Mouse (Mus musculus): ENCODE measurements at regions not wholly inside any gene's neighbourhood (a gene's known extent, or its start where the extent isn't known, plus 50 kb on each side); places are given as distances from the start of the nearest gene placed in this dataset.
"Not testable (repeated sequence)": the region's sequence is repeated elsewhere in the genome, so short reads cannot be mapped to it uniquely, and the experiment has no call there.

DNA sequence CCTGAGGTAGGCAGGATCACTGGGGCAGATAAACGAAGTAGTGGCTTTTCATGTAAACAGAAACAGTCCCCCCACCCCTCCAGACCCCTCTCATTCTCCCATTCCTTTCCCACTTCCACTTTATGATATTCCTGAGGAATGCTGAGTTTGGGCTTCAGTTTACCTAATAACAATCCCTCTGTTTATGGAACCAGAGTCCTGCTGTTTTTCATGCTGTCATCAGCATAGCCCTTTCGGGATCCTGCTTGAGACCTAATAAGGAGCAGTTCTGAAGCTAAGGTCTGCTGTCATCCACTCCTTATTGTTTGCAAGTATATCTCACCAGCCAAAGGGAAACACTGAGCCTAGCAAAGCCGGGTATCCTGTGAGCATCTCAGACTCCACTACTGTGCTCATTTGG is 479.6 kb upstream of the Jmjd1c start:
- Histone ChIP-seq H3K4me3 (ENCODE audit: low read length) (no peak overlapping the region), H3K4me1 (replicated peaks; ENCODE audit: control insufficient read depth, insufficient read depth, low read length) (no peaks in the 10 kb centered on the region), H3K4me2 (ENCODE audit: low read depth, low read length) (no peak overlapping the region), H3K9me3 (ENCODE audit: control insufficient read depth, low read length) (no peaks in the 10 kb centered on the region), H3K9ac (ENCODE audit: low read length) (no peak overlapping the region), H3K36me3 (ENCODE audit: control insufficient read depth, insufficient read depth, low read length) (no peaks in the 10 kb centered on the region), H3K27ac (ENCODE audit: low read length) (no peak overlapping the region), H3K27me3 (ENCODE audit: control insufficient read depth, insufficient read depth, low read depth, low read length) (no peaks in the 10 kb centered on the region)
- 44% methylated on average over 3 of the region's 3 CpGs for WGBS
- ATAC-seq (ENCODE audit: low read depth), result no peak

DNA sequence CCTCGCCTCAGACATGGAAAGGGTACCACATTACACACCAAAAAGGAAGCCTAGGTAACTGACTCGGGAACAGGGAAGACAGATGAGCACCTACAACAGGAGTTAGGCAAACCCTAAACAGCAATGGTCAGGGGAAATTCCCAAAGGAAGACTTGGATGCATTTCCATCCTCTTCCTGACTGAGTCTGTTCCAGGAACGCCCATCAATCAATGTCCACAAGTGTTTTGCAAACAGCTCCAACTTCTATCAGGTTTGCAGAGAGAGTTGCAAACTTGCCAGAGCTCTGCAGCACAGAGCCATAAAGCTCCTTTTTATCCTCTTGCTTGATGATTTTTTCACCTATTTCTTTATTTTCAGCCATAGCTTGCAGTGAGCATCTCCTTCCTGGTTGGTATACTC is 464.9 kb upstream of the Jmjd1c start:
- H3K4me1 ChIP-seq (replicated peaks; ENCODE audit: control insufficient read depth, insufficient read depth, low read length), result no peaks in the 10 kb centered on the region
- no peaks in the 10 kb centered on the region for H3K9me3 ChIP-seq (ENCODE audit: control insufficient read depth, low read length)
- H3K27ac ChIP-seq (ENCODE audit: low read length), result no peak overlapping the region
- no peak overlapping the region for H3K4me2 ChIP-seq (ENCODE audit: low read depth, low read length)
- H3K27me3 ChIP-seq (ENCODE audit: control insufficient read depth, insufficient read depth, low read depth, low read length), result no peaks in the 10 kb centered on the region
- no peak for ATAC-seq (ENCODE audit: low read depth)
- no peak overlapping the region for H3K9ac ChIP-seq (ENCODE audit: low read length)
- no peaks in the 10 kb centered on the region for H3K36me3 ChIP-seq (ENCODE audit: control insufficient read depth, insufficient read depth, low read length)
- no peak overlapping the region for H3K4me3 ChIP-seq (ENCODE audit: low read length)
- WGBS, result 48% methylated on average over 3 of the region's 3 CpGs

DNA sequence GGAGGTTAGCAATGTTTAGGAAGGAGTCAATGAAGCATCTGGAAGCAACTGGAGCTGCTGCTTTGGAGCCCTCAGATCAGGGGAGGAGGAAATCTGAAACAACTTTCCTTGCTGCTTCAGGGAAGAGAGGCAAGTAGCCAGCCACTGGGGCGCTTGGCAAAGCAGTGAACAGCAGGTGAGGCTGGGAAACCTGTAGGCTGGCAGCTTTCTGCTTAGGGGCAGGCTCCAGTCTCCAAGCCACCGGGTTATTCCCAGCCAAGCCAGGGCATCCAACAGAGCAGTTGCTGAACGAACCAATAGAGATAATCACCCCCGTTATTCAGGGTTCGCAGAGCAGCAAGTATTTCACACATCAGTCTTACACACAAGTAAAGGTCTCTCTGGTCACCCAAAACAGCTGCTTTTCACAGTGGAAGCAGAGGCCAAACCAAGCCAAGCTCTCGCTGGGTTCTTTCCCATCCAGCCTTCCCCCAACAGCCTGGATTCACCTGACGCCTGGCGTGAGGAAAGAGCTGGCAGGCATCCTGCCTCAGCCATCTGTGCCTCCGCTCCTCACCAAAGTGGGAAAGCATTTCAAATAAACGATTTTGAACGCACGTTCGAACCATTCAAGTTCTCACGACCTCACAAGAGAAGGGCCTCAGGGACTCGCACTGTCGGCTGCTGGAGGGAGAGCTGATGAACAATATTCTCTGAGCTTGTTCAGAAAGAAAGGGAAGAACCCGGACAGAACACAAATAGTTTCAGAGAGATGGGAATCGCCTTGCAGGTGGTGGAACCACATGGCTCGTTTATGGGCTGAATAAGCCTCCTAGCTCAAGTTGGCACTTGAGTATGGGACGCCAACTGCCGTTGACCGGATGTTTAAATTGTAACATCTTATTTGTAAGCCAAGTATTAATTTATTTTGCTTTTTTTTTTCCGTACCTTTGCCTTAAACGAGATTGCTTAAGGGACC is 454.8 kb upstream of the Jmjd1c start:
- Histone ChIP-seq H3K27me3 (ENCODE audit: control insufficient read depth, insufficient read depth, low read depth, low read length) (no peaks in the 10 kb centered on the region), H3K4me1 (replicated peaks; ENCODE audit: control insufficient read depth, insufficient read depth, low read length) (no peaks in the 10 kb centered on the region), H3K9me3 (ENCODE audit: control insufficient read depth, low read length) (no peaks in the 10 kb centered on the region), H3K27ac (ENCODE audit: low read length) (no peak overlapping the region), H3K4me2 (ENCODE audit: low read depth, low read length) (no peak overlapping the region), H3K4me3 (ENCODE audit: low read length) (no peak overlapping the region), H3K36me3 (ENCODE audit: control insufficient read depth, insufficient read depth, low read length) (no peaks in the 10 kb centered on the region), H3K9ac (ENCODE audit: low read length) (no peak overlapping the region)
- WGBS, result 62% methylated on average over 24 of the region's 24 CpGs
- no peak for ATAC-seq (ENCODE audit: low read depth)

DNA sequence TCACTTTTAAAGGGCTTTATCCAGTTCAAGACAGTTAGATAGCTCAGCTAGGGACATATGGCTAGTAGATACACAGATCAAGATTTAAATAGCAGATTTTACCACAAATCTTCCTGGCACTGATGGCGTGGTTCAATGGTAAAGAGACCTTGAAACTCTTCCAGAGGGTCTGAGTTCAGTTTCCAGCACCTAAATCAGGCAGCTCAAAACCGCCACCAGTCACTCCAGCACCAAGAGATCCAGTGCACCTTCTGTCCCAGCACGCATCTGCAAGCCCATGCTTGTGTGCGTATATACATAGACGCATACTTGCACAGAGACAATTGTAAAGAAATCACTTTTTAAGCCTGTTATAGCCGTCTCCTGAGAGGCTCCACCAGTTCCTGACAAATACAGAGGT is 454.0 kb upstream of the Jmjd1c start:
- H3K4me1 ChIP-seq (replicated peaks; ENCODE audit: control insufficient read depth, insufficient read depth, low read length), result no peaks in the 10 kb centered on the region
- no peaks in the 10 kb centered on the region for H3K27me3 ChIP-seq (ENCODE audit: control insufficient read depth, insufficient read depth, low read depth, low read length)
- H3K9ac ChIP-seq (ENCODE audit: low read length), result no peak overlapping the region
- H3K9me3 ChIP-seq (ENCODE audit: control insufficient read depth, low read length), result no peaks in the 10 kb centered on the region
- H3K27ac ChIP-seq (ENCODE audit: low read length), result no peak overlapping the region
- H3K4me3 ChIP-seq (ENCODE audit: low read length), result no peak overlapping the region
- H3K4me2 ChIP-seq (ENCODE audit: low read depth, low read length), result no peak overlapping the region
- ATAC-seq (ENCODE audit: low read depth), result no peak
- WGBS, result 84% methylated on average over 6 of the region's 6 CpGs
- no peaks in the 10 kb centered on the region for H3K36me3 ChIP-seq (ENCODE audit: control insufficient read depth, insufficient read depth, low read length)

DNA sequence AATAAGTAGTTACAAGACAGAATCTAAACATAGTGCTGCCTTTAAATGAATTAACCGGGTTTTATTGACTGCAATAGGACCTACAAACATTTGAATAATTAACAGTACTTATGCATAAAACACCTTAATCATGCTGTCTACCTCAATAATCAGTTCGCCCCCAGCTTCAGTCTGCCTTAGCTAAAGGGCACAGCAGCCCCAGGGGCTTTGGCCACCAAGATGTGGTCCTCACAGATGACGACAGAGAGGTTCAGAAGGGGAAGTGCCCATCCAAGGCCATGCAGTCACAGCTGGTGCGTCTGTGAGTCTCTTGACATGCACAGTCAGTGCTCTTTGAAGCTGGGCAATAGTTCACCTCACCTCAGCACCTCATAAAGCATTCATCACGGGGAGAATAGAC is 452.8 kb upstream of the Jmjd1c start:
- Histone ChIP-seq H3K4me2 (ENCODE audit: low read depth, low read length) (no peak overlapping the region), H3K4me1 (replicated peaks; ENCODE audit: control insufficient read depth, insufficient read depth, low read length) (no peaks in the 10 kb centered on the region), H3K36me3 (ENCODE audit: control insufficient read depth, insufficient read depth, low read length) (no peaks in the 10 kb centered on the region), H3K27ac (ENCODE audit: low read length) (no peak overlapping the region), H3K9me3 (ENCODE audit: control insufficient read depth, low read length) (no peaks in the 10 kb centered on the region), H3K4me3 (ENCODE audit: low read length) (no peak overlapping the region), H3K9ac (ENCODE audit: low read length) (no peak overlapping the region), H3K27me3 (ENCODE audit: control insufficient read depth, insufficient read depth, low read depth, low read length) (no peaks in the 10 kb centered on the region)
- no peak for ATAC-seq (ENCODE audit: low read depth)
- 73% methylated on average over 5 of the region's 5 CpGs for WGBS

DNA sequence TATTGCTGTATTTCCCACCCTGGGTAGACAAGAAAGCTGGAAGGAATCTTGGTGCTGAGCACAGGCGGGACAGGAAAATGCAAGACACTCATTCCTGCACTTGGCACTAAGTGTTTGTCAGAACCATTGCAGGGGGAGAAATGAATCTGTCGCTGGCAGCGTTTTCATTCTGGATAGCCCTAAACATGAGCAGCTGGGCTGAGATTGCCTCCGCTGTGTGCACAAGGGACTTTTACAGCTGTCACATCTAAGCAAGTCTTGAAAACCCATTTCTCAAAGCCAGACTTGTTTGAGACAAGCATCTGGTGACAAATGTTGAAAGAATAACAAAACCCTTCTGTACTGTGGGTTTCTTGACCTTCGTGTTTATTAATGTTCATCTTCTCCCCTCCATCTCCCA is 438.4 kb upstream of the Jmjd1c start:
- no peaks in the 10 kb centered on the region for H3K4me1 ChIP-seq (replicated peaks; ENCODE audit: control insufficient read depth, insufficient read depth, low read length)
- 60% methylated on average over 5 of the region's 5 CpGs for WGBS
- peak; percentile 26; the same call in 1 of the 2 replicates for ATAC-seq (ENCODE audit: low read depth)

DNA sequence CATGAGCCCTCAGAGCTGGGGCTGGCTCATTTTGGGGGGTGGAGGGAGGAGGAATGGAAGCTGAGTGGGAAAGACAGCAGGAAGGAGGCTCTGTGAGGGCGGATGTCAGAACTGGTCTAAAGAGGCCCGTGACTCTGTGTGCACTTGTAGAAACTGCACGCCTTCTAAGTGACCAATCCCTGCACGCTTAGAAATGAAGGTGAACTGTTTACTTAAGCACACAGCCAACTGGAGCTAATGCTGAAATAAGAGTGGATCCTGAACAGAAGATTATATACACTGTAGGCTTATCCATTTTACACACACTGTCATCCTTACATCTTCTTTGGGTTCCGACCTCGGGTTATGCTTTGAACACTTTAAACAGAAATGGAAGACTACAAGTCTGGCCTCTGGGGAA is 412.8 kb upstream of the Jmjd1c start:
- H3K9me3 ChIP-seq (ENCODE audit: control insufficient read depth, low read length), result peaks cover 4% of the 10 kb centered on the region; the same call in 1 of the 2 replicates
- H3K4me1 ChIP-seq (replicated peaks; ENCODE audit: control insufficient read depth, insufficient read depth, low read length), result no peaks in the 10 kb centered on the region
- no peak overlapping the region for H3K4me3 ChIP-seq (ENCODE audit: low read length)
- no peak overlapping the region for H3K9ac ChIP-seq (ENCODE audit: low read length)
- H3K4me2 ChIP-seq (ENCODE audit: low read depth, low read length), result no peak overlapping the region
- ATAC-seq (ENCODE audit: low read depth), result peak; percentile 45
- H3K27me3 ChIP-seq (ENCODE audit: control insufficient read depth, insufficient read depth, low read depth, low read length), result no peaks in the 10 kb centered on the region
- 56% methylated on average over 6 of the region's 6 CpGs for WGBS
- no peaks in the 10 kb centered on the region for H3K36me3 ChIP-seq (ENCODE audit: control insufficient read depth, insufficient read depth, low read length)
- H3K27ac ChIP-seq (ENCODE audit: low read length), result no peak overlapping the region

More for the DNA sequence above, 438.4 kb upstream of the Jmjd1c start:
- Histone ChIP-seq H3K36me3 (ENCODE audit: control insufficient read depth, insufficient read depth, low read length) (no peaks in the 10 kb centered on the region), H3K9me3 (ENCODE audit: control insufficient read depth, low read length) (no peaks in the 10 kb centered on the region), H3K9ac (ENCODE audit: low read length) (no peak overlapping the region), H3K4me3 (ENCODE audit: low read length) (no peak overlapping the region), H3K27me3 (ENCODE audit: control insufficient read depth, insufficient read depth, low read depth, low read length) (no peaks in the 10 kb centered on the region), H3K4me2 (ENCODE audit: low read depth, low read length) (no peak overlapping the region), H3K27ac (ENCODE audit: low read length) (no peak overlapping the region)

DNA sequence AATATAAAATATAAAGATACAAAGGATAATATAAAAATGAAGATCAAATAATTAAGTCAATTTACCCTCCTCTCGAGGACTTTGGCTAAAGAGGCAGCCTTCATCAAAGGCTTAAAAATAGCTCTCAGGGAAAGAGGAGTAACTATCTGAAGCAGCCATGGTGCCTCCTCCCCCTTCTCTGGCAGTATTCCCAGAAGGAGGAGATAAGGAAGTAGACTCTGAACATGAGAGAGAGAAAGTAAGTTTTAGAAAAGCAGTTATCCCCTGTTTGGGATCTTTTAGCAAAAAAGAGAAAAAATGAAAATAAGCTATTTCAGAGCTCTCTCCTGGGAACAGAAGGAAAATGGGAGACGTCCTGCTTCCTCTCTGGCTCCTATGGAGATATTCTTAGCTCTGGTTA is 406.7 kb upstream of the Jmjd1c start:
- not testable (repeated sequence) for H3K27ac ChIP-seq (ENCODE audit: low read length); H3K4me1 ChIP-seq (replicated peaks; ENCODE audit: control insufficient read depth, insufficient read depth, low read length); H3K27me3 ChIP-seq (ENCODE audit: control insufficient read depth, insufficient read depth, low read depth, low read length); ATAC-seq (ENCODE audit: low read depth); H3K36me3 ChIP-seq (ENCODE audit: control insufficient read depth, insufficient read depth, low read length); H3K4me2 ChIP-seq (ENCODE audit: low read depth, low read length); H3K9ac ChIP-seq (ENCODE audit: low read length); H3K4me3 ChIP-seq (ENCODE audit: low read length)
- WGBS, result 48% methylated on average over 2 of the region's 2 CpGs
- peaks cover 11% of the 10 kb centered on the region; the same call in 1 of the 2 replicates for H3K9me3 ChIP-seq (ENCODE audit: control insufficient read depth, low read length)

DNA sequence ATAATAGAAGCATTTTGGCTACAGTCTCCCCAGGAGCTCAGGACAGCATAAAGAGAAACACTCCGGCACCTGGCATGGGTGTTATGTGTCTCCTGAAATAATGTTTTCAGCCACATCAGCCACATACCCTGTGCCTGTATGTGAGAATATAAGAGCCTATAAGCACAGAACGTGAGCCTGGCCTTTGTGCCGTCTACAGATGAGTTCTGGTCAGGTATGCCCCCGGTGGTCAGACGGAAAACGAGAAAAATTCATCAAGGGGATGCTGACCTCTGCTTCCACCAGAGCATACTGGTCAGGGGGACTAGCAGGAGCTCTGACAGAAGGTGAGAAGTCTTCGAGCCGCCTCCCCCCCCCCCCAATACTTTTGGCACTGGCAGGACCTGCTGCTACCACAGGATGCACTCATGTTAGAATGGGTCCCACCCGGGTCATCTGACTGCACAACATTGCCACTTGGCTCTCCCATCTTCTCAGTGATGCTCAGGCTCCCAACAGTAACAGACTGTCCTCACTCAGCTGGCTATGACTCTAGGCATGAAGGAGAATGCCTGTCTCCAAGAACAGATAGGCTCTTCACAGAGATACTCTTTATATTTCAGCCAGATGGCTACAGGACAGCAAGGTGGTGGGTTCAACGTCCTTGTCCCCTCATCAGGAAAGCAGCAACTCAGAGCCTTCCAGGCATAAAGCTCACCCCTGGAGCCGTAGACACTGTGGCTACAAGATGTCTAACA is 401.2 kb upstream of the Jmjd1c start:
- no peaks in the 10 kb centered on the region for H3K4me1 ChIP-seq (replicated peaks; ENCODE audit: control insufficient read depth, insufficient read depth, low read length)
- ATAC-seq (ENCODE audit: low read depth), result no peak
- no peaks in the 10 kb centered on the region for H3K36me3 ChIP-seq (ENCODE audit: control insufficient read depth, insufficient read depth, low read length)
- no peak overlapping the region for H3K4me2 ChIP-seq (ENCODE audit: low read depth, low read length)
- 85% methylated on average over 11 of the region's 11 CpGs for WGBS
- H3K27me3 ChIP-seq (ENCODE audit: control insufficient read depth, insufficient read depth, low read depth, low read length), result no peaks in the 10 kb centered on the region
- H3K27ac ChIP-seq (ENCODE audit: low read length), result no peak overlapping the region
- H3K9ac ChIP-seq (ENCODE audit: low read length), result no peak overlapping the region
- no peak overlapping the region for H3K4me3 ChIP-seq (ENCODE audit: low read length)
- H3K9me3 ChIP-seq (ENCODE audit: control insufficient read depth, low read length), result no peaks in the 10 kb centered on the region
